Mouse (Mus musculus): ENCODE data around the gene Sspo. TPM values are rescaled to one million over a fixed set of nuclear protein-coding genes. Genes with fewer than 3 reads are reported as not detected.

Sspo gene
- polyA plus RNA-seq (2015; fragmentation: Illumina TruSeq; extraction: RNeasy Lipid Tissue Mini Kit (QIAGEN cat#74804); ENCODE audit: low read depth, low replicate concordance): 2.0 TPM

DNA sequence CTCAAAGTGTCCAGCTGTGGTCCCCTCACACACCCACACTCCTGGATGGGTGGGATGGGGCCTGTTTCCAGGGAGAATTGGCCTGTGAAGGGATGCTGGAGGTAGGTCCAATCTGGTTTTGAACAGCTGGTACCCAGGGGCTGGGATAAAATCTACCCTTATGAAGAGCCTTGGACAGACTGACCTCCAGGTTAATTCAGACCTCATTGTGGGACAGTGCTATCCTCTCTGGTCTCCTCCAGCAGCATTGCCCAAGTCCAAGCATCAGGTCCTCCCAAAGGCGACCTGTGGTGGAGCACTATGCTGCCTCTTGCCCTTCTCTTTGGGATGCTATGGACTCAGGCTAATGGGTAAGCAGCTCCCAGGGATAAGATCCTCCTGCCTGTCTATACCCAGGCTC is at the start of gene Sspo:
Gene Sspo (plus strand): TSS at position 301 of the 400 bp plus-strand sequence.

DNA sequence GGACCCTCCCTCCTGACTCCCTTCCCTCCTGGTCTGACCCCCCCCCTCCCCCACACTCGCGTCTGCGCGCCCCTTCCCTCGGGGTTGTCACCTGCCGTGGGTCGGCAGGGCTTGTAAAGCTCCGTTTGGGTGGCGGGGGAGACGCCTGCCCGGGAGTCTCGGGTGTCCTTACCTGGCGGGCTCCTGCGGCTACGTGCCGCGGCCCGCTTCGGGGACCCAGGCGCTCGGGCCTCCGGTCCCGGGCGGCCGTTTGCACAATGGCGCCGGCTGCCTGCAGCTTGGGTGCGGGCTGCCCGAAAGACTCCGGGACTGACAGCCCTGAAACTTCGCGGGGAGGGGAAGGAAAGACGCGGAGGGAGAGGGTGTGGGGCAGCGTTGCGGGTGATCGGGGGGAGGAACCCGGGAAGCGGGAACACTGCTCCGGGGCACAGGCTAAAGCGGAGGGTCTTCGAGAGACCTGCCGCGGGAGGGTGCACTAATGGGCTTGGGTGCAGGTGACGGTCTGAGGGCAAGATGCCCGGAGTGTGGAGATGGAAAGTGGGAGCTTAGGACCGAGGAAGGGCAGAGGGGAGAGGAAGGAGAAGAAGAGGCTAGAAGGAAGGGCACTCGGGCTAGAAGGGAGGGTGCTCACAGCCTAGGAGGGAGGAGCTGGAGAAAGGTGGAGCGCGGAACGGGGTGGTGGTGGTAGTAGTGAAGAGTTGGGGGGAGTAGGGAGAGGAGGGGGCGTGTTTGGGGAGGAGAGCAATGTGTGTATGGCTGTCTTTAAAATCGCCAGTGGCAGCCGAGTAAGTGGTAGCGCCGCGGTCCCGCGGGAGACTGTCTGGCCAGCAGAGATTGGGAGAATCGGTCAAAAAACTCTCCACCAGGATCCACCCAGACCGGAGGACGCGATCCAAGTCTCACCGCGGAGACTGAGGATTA is 2.6 kb upstream of the Sspo start, which contains the start of gene Zfp467:
Gene Zfp467 (minus strand): TSS at position 645 of the 921 bp plus-strand sequence.

DNA sequence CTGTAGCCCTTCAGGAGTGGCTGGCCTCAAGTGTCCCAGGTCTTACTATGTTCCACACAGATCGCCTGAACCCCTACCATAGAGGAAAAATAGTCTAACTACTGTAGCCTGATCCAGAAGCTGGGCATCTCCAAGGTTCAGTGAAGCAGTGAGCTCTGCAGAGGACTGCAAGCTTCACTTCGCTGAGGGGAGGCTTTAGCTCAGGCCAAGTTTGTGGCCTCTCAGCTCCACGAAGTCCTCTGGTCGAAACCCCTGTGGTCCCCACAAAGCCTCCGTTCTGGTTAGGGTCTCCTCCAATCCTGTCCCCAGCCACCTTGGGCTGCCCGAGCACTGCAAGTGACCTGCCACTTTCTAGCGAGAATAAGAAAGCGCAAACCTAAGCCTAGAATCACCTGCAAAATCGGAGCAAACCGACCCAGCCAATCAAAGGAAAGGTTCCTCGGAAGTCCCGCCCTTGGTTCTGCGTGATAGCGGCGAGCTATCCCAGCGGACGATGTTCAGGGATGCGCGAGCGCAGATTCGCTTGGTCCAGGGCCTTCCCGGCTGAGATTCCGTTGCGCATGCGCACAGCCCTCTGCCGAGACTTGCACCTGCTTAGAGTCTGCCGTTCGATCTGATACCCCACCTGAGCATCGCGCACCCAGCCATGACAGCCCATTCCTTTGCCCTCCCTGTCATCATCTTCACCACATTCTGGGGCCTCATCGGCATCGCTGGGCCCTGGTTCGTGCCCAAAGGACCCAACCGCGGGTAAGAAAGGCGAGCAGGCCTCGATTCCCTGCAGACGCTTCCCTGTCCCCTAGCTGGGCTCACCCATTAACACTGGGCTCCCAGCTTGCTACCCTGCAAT is 89.3 kb downstream of the Sspo start, which contains the start of gene Atp6v0e2:
Gene Atp6v0e2 (plus strand): TSS at position 511 of the 850 bp plus-strand sequence.

Other genes starting within 250 kb of the Sspo start
- 24.2 TPM for gene Krba1, start 52.6 kb upstream of the Sspo start, polyA plus RNA-seq (2015; fragmentation: Illumina TruSeq; extraction: RNeasy Lipid Tissue Mini Kit (QIAGEN cat#74804); ENCODE audit: low read depth, low replicate concordance)
- 26.2 TPM for gene Zfp467, start 2.4 kb upstream of the Sspo start, polyA plus RNA-seq (2015; fragmentation: Illumina TruSeq; extraction: RNeasy Lipid Tissue Mini Kit (QIAGEN cat#74804); ENCODE audit: low read depth, low replicate concordance)
- gene Atp6v0e2, start 89.4 kb downstream of the Sspo start, polyA plus RNA-seq (2015; fragmentation: Illumina TruSeq; extraction: RNeasy Lipid Tissue Mini Kit (QIAGEN cat#74804); ENCODE audit: low read depth, low replicate concordance): 496 TPM
- gene Lrrc61, start 106.6 kb downstream of the Sspo start, polyA plus RNA-seq (2015; fragmentation: Illumina TruSeq; extraction: RNeasy Lipid Tissue Mini Kit (QIAGEN cat#74804); ENCODE audit: low read depth, low replicate concordance): 29.1 TPM
- 35.5 TPM for gene Rarres2, start 124.6 kb downstream of the Sspo start, polyA plus RNA-seq (2015; fragmentation: Illumina TruSeq; extraction: RNeasy Lipid Tissue Mini Kit (QIAGEN cat#74804); ENCODE audit: low read depth, low replicate concordance)
- gene Gm45021, start 141.4 kb downstream of the Sspo start, polyA plus RNA-seq (2015; fragmentation: Illumina TruSeq; extraction: RNeasy Lipid Tissue Mini Kit (QIAGEN cat#74804); ENCODE audit: low read depth, low replicate concordance): not detected
- gene Repin1, start 145.7 kb downstream of the Sspo start, polyA plus RNA-seq (2015; fragmentation: Illumina TruSeq; extraction: RNeasy Lipid Tissue Mini Kit (QIAGEN cat#74804); ENCODE audit: low read depth, low replicate concordance): 33.0 TPM
- gene Gm44965, start 145.7 kb downstream of the Sspo start, polyA plus RNA-seq (2015; fragmentation: Illumina TruSeq; extraction: RNeasy Lipid Tissue Mini Kit (QIAGEN cat#74804); ENCODE audit: low read depth, low replicate concordance): not detected
- gene Zfp775, start 153.8 kb downstream of the Sspo start, polyA plus RNA-seq (2015; fragmentation: Illumina TruSeq; extraction: RNeasy Lipid Tissue Mini Kit (QIAGEN cat#74804); ENCODE audit: low read depth, low replicate concordance): 5.2 TPM
- 20.7 TPM for gene AI854703, start 178.5 kb downstream of the Sspo start, polyA plus RNA-seq (2015; fragmentation: Illumina TruSeq; extraction: RNeasy Lipid Tissue Mini Kit (QIAGEN cat#74804); ENCODE audit: low read depth, low replicate concordance)
- 1.4 TPM for gene Gimap8, start 199.0 kb downstream of the Sspo start, polyA plus RNA-seq (2015; fragmentation: Illumina TruSeq; extraction: RNeasy Lipid Tissue Mini Kit (QIAGEN cat#74804); ENCODE audit: low read depth, low replicate concordance)
- gene Gimap9, start 227.9 kb downstream of the Sspo start, polyA plus RNA-seq (2015; fragmentation: Illumina TruSeq; extraction: RNeasy Lipid Tissue Mini Kit (QIAGEN cat#74804); ENCODE audit: low read depth, low replicate concordance): 1.00 TPM
- gene Gimap4, start 236.3 kb downstream of the Sspo start, polyA plus RNA-seq (2015; fragmentation: Illumina TruSeq; extraction: RNeasy Lipid Tissue Mini Kit (QIAGEN cat#74804); ENCODE audit: low read depth, low replicate concordance): 0.89 TPM